Mouse (Mus musculus): ENCODE results near the gene Pdzrn4. TPM values are rescaled to one million over a fixed set of nuclear protein-coding genes. Genes with fewer than 3 reads are reported as not detected.

Pdzrn4 gene
- total and polyA plus RNA-seq, 2 experiments from 2014 or later: 16.3 to 20.7 TPM

DNA sequence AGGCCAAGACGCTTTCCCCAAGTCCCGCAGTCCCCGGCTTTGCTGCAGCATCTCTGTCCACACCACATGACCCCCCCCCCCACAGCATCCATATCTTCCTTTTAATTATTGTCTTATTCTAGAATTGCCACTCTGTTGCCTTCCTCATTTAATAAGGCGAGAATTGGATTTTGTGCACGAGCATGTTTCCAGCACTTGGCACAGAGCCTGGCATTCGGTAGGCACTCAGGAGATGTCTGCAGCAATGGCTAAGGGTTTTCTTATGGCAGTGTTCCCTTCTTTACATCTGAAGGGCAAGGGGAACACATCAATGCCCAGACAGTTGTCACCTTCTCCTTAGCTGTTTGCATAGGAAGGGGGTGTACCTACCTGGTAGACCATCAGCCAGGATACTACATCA is 282.9 kb downstream of the Pdzrn4 start:
- ATAC-seq: no peak
- H3K27me3 ChIP-seq (ENCODE audit: insufficient read depth, low read length): no peaks in the 10 kb centered on the region; the same call in 1 of the 2 replicates
- WGBS: 52% methylated on average over 6 of the region's 6 CpGs

DNA sequence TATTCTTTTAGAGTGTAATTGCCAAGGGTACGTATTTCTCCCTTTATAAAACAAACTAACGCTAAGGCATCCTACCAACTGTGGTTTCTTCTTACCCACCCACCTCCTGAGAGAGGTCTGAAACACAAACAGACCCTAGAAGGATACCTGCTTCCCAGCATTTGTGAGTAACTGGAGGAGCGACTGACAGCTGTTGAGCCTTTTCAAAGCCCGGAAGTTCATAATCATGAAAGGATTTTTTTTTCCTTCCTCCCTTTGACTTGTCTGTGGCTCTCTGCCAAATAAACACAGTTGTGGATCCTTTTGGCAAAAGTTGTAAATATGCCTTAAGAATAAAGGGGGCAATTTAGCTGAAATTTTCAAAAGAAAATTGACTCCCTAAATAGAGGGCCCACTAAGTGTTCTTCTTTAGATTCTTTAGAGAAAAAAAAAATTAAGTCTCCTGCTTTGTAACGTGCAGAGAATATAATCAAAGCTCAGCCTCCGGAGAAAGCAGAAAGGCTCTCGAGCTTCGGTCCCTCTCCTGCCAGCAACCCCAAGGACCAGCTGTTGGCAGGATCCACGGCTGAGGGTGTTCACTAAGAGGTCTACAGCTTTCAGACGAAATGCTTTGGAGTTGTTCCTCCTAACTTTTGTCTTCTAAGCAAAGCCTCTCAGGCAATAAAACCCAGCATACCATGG is 299.7 kb downstream of the Pdzrn4 start:
- Histone ChIP-seq H3K27ac (ENCODE audit: low read depth, low read length) (0 out of 2 replicates have a peak overlapping the region, but pooled peaks have one; percentile 15), H3K4me1 (ENCODE audit: insufficient read depth) (peaks cover 5% of the 10 kb centered on the region; the same call in 1 of the 2 replicates), H3K36me3 (ENCODE audit: insufficient read depth) (no peaks in the 10 kb centered on the region), H3K4me2 (ENCODE audit: low read depth) (no peak overlapping the region), H3K9me3 (ENCODE audit: low read length) (no peaks in the 10 kb centered on the region), H3K4me3 (ENCODE audit: low read depth, low read length) (no peak overlapping the region), H3K27me3 (ENCODE audit: insufficient read depth, low read length) (no peaks in the 10 kb centered on the region), H3K9ac (no peak overlapping the region)
- TF ChIP-seq CTCF (IDR thresholded peaks at IDR 0.05; ENCODE audit: low read depth): no peak
- peak; percentile 48; the same call in 1 of the 2 replicates for ATAC-seq
- 11% methylated on average over 10 of the region's 10 CpGs for WGBS
- DNase-seq: no peak

More for the DNA sequence above, 282.9 kb downstream of the Pdzrn4 start:
- no peak overlapping the region for H3K4me2 ChIP-seq (ENCODE audit: low read depth)
- TF ChIP-seq CTCF (IDR thresholded peaks at IDR 0.05; ENCODE audit: low read depth): no peak
- no peak overlapping the region for H3K4me3 ChIP-seq (ENCODE audit: low read depth, low read length)
- no peaks in the 10 kb centered on the region; the same call in 1 of the 2 replicates for H3K4me1 ChIP-seq (ENCODE audit: insufficient read depth)
- no peaks in the 10 kb centered on the region for H3K36me3 ChIP-seq (ENCODE audit: insufficient read depth)
- DNase-seq: peak; percentile 43
- no peak overlapping the region for H3K9ac ChIP-seq
- H3K9me3 ChIP-seq (ENCODE audit: low read length): no peaks in the 10 kb centered on the region
- no peak overlapping the region for H3K27ac ChIP-seq (ENCODE audit: low read depth, low read length)

DNA sequence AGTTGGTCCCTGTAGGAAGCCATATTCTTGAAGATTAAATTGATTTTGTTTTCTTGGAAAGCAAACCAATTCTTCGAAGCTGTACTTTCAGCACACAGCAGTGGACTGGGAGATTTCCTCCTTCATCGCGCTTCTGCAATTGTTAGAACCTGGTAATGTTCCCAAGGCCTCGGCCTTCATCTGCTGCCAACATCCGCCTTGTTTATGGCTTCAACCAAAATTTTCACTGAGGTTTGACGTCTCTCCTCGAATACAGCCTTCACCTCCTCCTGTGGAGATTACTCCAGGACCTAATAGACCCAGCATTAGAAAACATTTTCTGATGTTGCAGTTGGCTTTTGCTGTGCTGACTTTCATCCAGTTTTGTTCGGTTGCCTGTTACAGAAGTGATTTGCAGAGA is 307.5 kb downstream of the Pdzrn4 start:
- no peaks in the 10 kb centered on the region for H3K27me3 ChIP-seq (ENCODE audit: insufficient read depth, low read length)
- no peak overlapping the region for H3K4me3 ChIP-seq (ENCODE audit: low read depth, low read length)
- H3K9ac ChIP-seq: no peak overlapping the region
- no peaks in the 10 kb centered on the region for H3K4me1 ChIP-seq (ENCODE audit: insufficient read depth)
- no peak overlapping the region for H3K27ac ChIP-seq (ENCODE audit: low read depth, low read length)
- TF ChIP-seq CTCF (IDR thresholded peaks at IDR 0.05; ENCODE audit: low read depth): no peak
- no peak overlapping the region for H3K4me2 ChIP-seq (ENCODE audit: low read depth)
- 27% methylated on average over 8 of the region's 8 CpGs for whole genome bisulfite sequencing
- no peaks in the 10 kb centered on the region for H3K36me3 ChIP-seq (ENCODE audit: insufficient read depth)
- ATAC-seq (no peak), DNase-seq (peak; percentile 30)
- no peaks in the 10 kb centered on the region for H3K9me3 ChIP-seq (ENCODE audit: low read length)

DNA sequence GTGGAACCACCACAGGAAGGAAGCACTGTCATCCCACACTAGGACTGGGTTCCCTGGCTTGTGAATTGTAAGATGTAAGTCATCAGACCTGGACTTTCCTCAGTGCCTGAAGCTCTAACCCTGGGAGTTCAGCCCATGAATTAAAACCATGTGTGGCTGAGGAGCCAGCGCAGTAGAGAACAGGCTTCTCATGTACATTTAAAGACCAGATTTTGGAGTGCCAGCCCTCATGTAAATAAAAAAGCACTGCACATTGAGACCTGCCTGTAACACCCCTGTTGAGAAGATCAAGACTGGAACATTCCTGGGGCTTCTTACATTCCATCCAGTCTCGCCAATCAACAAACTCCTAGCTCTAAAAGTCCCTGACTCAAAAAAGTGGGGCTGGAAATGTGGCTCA is 342.0 kb downstream of the Pdzrn4 start:
- Histone ChIP-seq H3K9me3 (ENCODE audit: low read length) (no peaks in the 10 kb centered on the region), H3K4me1 (ENCODE audit: insufficient read depth) (no peaks in the 10 kb centered on the region), H3K27ac (ENCODE audit: low read depth, low read length) (no peak overlapping the region), H3K9ac (no peak overlapping the region), H3K27me3 (ENCODE audit: insufficient read depth, low read length) (no peaks in the 10 kb centered on the region), H3K36me3 (ENCODE audit: insufficient read depth) (no peaks in the 10 kb centered on the region), H3K4me3 (ENCODE audit: low read depth, low read length) (no peak overlapping the region), H3K4me2 (ENCODE audit: low read depth) (no peak overlapping the region)
- ATAC-seq: no peak
- 92% methylated on average over 2 of the region's 2 CpGs for WGBS
- no peak for DNase-seq
- TF ChIP-seq CTCF (IDR thresholded peaks at IDR 0.05; ENCODE audit: low read depth): no peak

DNA sequence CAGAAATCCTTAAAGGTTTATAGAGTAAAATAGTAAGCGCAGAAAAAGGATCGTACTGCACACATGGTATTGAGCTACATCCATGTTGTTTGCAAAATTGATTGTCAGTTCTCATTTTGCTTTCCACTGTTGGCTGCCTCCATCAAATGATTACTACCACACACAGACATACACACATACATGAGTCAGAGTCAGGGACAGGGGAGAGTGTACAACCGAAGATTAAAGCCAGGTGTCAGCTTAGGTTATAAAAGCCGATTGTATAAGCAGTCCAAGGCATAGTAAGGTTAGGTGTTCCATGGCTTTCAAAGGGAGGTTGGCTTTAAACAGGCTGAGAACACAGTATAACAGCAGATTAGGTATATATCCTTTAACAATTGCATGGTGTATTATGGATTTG is 343.2 kb downstream of the Pdzrn4 start:
- no peak for DNase-seq
- ATAC-seq: no peak
- no peaks in the 10 kb centered on the region for H3K27me3 ChIP-seq (ENCODE audit: insufficient read depth, low read length)

DNA sequence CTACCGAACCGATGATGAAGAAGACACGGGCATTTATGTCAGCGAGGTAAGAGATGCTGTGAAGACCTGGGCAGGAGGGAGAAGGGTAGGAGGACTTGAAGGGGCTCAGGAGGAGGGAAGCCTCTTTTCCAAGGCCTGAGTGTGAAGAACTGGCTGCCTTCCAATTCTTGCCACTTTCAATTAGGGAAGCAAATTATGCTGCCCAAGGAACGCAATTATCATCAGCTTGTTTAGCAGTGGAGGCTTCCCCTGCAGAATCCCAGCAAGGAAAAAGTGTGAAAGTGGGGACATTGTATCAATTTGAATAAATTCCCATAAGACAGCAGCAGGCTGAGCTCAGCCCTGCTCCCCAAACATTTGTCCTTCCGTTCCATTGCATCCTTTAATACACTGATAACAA is 346.9 kb downstream of the Pdzrn4 start:
- DNase-seq: peak; percentile 54
- WGBS: 10% methylated on average over 6 of the region's 6 CpGs

More for the DNA sequence above, 343.2 kb downstream of the Pdzrn4 start:
- Histone ChIP-seq H3K4me3 (ENCODE audit: low read depth, low read length) (no peak overlapping the region), H3K4me2 (ENCODE audit: low read depth) (no peak overlapping the region), H3K36me3 (ENCODE audit: insufficient read depth) (no peaks in the 10 kb centered on the region), H3K27ac (ENCODE audit: low read depth, low read length) (no peak overlapping the region), H3K4me1 (ENCODE audit: insufficient read depth) (no peaks in the 10 kb centered on the region), H3K9me3 (ENCODE audit: low read length) (no peaks in the 10 kb centered on the region), H3K9ac (no peak overlapping the region)
- TF ChIP-seq CTCF (IDR thresholded peaks at IDR 0.05; ENCODE audit: low read depth): no peak
- WGBS: 88% methylated on average over 4 of the region's 4 CpGs

DNA sequence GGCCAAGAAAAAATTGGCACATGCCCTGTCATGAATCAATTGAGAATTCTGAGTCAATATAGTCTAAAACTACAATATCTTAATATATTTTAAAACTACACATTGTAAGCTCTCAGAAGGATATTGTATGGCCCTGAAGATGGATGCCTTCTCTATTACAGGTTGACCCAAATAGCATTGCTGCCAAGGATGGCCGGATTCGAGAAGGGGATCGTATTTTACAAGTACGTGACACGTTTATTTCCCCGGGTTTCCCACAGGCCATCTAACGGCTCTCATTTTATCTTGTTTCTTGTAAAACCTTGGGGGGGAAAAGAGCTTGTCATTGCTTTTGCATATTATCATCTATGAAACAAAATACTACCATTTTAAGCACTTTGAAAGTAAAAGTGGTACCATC is 349.4 kb downstream of the Pdzrn4 start:
- no peak overlapping the region for H3K9ac ChIP-seq
- ATAC-seq (no peak), DNase-seq (no peak)
- no peak overlapping the region for H3K27ac ChIP-seq (ENCODE audit: low read depth, low read length)
- H3K4me1 ChIP-seq (ENCODE audit: insufficient read depth): no peaks in the 10 kb centered on the region
- WGBS: 90% methylated on average over 7 of the region's 7 CpGs
- H3K4me2 ChIP-seq (ENCODE audit: low read depth): no peak overlapping the region
- no peak for TF ChIP-seq CTCF (IDR thresholded peaks at IDR 0.05; ENCODE audit: low read depth)
- no peaks in the 10 kb centered on the region for H3K9me3 ChIP-seq (ENCODE audit: low read length)
- H3K27me3 ChIP-seq (ENCODE audit: insufficient read depth, low read length): no peaks in the 10 kb centered on the region
- no peaks in the 10 kb centered on the region for H3K36me3 ChIP-seq (ENCODE audit: insufficient read depth)
- no peak overlapping the region for H3K4me3 ChIP-seq (ENCODE audit: low read depth, low read length)

More for the DNA sequence above, 346.9 kb downstream of the Pdzrn4 start:
- no peaks in the 10 kb centered on the region for H3K36me3 ChIP-seq (ENCODE audit: insufficient read depth)
- no peak overlapping the region for H3K27ac ChIP-seq (ENCODE audit: low read depth, low read length)
- ATAC-seq: peak; percentile 29; the same call in 1 of the 2 replicates
- no peaks in the 10 kb centered on the region for H3K4me1 ChIP-seq (ENCODE audit: insufficient read depth)
- H3K4me2 ChIP-seq (ENCODE audit: low read depth): no peak overlapping the region
- no peak overlapping the region for H3K4me3 ChIP-seq (ENCODE audit: low read depth, low read length)
- H3K9me3 ChIP-seq (ENCODE audit: low read length): no peaks in the 10 kb centered on the region
- no peak for TF ChIP-seq CTCF (IDR thresholded peaks at IDR 0.05; ENCODE audit: low read depth)
- H3K27me3 ChIP-seq (ENCODE audit: insufficient read depth, low read length): no peaks in the 10 kb centered on the region
- no peak overlapping the region for H3K9ac ChIP-seq
